Mouse (Mus musculus): ENCODE data around the gene Prr29.

- TF ChIP-seq POLR2A (IDR thresholded peaks at IDR 0.05; ENCODE audit: insufficient read depth, low read length) (no peak), CTCF (IDR thresholded peaks at IDR 0.05; ENCODE audit: low read depth, low read length) (no peak), EP300 (IDR thresholded peaks at IDR 0.05; ENCODE audit: insufficient read depth, low read depth, low read length) (no peak)
Observed at GRCm38 (mm10) chr11:106332458-106332857, 32.8 kb upstream of the Prr29 start.

Data from ES-Bruce4 (cell line).